Mouse (Mus musculus): ENCODE data around the gene Mmp13.
"Not testable (repeated sequence)": the region's sequence is repeated elsewhere in the genome, so short reads cannot be mapped to it uniquely, and the experiment has no call there.

Mmp13 gene

DNA sequence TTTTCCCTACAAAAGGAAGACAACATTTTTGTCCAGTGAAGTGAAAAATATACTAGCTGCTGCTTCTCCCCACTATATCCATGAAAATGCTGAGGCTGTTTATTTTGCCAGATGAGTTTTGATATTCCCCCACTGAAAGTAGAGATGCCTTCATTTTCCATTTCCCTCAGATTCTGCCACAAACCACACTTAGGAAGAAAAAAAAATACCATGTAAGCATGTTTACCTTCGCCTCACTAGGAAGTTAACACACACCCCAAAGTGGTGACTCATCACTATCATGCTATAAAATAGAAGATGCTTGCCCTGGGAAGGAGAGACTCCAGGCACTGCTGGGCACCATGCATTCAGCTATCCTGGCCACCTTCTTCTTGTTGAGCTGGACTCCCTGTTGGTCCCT is at the start of gene Mmp13:
Gene Mmp13 (plus strand): TSS at position 301 of the 400 bp plus-strand sequence.
- no peak for DNase-seq (ENCODE audit: low spot score in 2 of 2)

GRCm38 (mm10) chr9:7238619-7239018 is 33.7 kb upstream of the Mmp13 start:
- DNase-seq (ENCODE audit: low spot score in 2 of 2), result no peak

- DNase-seq (ENCODE audit: low spot score in 2 of 2), result no peak
Observed at GRCm38 (mm10) chr9:7239967-7240366, 32.3 kb upstream of the Mmp13 start.

DNA sequence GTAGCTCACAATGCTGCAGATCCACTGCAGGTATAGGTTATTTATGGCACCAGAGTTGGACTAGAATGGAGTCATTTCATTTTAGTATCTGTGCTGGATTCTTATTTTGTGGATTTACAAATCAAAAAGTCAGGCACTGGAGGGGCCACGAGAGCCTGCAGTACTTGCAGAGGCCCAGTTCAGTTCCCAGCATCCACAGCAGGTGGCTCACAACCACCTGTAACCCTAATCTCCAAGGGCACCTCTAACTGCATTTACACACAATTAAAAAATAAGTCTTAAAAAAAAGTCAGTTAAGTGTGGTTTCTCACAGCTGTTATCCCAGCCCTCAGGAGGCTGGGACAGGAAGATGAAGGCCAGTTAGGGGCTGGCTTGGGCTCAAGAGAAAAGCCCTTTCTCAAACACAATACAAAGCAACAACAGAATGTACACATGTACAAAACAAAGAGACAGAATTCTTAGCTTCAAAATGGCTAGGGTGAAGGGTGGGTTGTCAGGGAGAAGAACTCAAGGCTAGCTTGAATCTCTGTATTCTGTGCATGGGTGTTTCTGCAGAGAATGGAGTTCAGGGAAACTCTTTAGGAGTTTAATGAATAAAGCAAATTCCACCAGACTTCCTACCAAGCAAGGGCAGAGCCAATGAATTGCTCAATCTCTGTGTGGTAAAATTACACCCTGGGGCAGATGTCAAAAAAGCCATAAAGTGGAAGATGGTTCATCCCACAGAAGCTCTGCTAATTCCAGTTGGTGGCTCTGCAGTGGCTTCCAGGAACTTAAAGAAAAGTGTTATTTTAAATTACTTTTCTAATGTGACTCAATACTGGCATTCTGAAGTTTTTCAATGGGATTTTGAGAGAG is 19.3 kb upstream of the Mmp13 start:
- DNase-seq (ENCODE audit: low spot score in 2 of 2), result no peak

GRCm38 (mm10) chr9:7261667-7262066 is 10.6 kb upstream of the Mmp13 start:
- DNase-seq (ENCODE audit: low spot score in 2 of 2), result no peak

DNA sequence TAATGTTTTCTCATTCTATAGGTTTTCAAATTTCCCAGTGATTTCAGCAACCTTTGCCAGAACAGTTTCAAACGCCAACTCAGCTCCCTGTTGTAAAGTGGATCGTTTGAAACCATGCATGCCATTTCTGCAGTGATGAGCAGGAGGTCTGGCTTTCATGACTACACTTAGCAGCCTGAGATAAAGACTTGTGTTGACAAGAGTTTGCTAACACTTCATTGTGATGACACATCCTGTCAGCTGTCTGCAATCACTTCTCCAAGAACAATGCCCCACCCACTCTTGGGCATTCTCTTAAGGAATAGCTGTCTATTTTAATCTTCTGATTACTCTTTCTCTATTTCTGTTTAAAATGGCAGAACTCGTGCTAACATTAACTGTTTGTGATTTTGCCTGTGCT is 2.2 kb upstream of the Mmp13 start:
- DNase-seq (ENCODE audit: low spot score in 2 of 2), result no peak

GRCm38 (mm10) chr9:7282565-7283302 is 10.4 kb downstream of the Mmp13 start:
- DNase-seq (ENCODE audit: low spot score in 2 of 2), result no peak

GRCm38 (mm10) chr9:7283303-7283684 is 11.0 kb downstream of the Mmp13 start:
- DNase-seq (ENCODE audit: low spot score in 2 of 2), result not testable (repeated sequence)

- DNase-seq (ENCODE audit: low spot score in 2 of 2), result no peak
Observed at GRCm38 (mm10) chr9:7289501-7289900, 17.2 kb downstream of the Mmp13 start.

DNA sequence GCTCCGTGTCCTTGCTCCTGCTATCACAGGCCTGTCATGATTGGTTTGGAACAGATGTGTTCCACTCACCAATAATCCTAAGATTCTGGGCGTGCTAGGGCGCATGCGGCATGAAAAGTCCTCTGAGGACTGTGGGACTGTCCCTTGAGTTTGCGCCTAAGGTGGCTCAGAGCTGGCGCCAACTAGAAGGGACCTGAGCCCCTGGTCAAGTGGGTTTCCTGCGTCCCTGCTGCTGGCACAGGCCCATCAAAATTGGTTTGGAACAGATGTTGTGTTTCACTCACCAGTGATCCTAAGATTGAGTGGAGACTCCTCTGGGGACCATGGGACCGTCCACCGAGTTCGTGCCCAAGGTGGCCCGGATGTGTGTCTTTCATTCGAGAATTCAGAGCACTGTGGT is 17.6 kb downstream of the Mmp13 start:
- DNase-seq (ENCODE audit: low spot score in 2 of 2), result no peak

DNA sequence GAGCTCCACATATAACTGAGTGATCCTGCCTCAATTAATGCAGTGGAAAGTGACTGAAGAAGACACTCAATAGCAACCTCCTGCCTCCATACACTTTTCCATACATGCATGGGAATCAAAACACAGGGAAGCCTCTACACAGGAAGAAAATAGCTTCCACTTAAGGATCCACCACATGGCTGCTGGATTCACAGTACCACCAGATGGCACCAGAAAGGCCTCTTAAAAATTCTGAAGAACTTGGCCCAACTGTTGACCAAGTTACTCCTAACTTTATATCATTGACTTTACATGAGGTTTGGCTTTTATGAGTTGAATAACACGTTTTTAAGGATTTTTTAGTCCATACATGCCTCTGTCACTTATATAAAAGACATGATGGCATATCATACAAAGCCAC is 19.8 kb downstream of the Mmp13 start:
- DNase-seq (ENCODE audit: low spot score in 2 of 2), result no peak

GRCm38 (mm10) chr9:7331847-7332246 is 59.5 kb downstream of the Mmp13 start:
- no peak for DNase-seq (ENCODE audit: low spot score in 2 of 2)
